In genomic region chr11:101162772-101163171, GRCm38 (mm10) we compare ENCODE assay signal across 10 mouse cellular contexts. TPM values are rescaled to one million over a fixed set of nuclear protein-coding genes. Genes with fewer than 3 reads are reported as not detected.
DNase-seq lines count a peak whose midpoint lies in the region; ATAC-seq and TF ChIP-seq lines count a peak whose summit lies in the region.
"Had no signal": no experiment of that assay in that cellular context is flagged by ENCODE, and none has a peak within 500 bp of the region (broad histone marks: within the 10 kb centered on the region; RNA-seq: fewer than 3 reads in every experiment).

No protein-coding gene starts in this region.

- intact Hi-C loops in gastrocnemius, adult 2 months (cut with DNase I), result no loop called here

- no peaks in the 10 kb centered on the region for H3K9me3 ChIP-seq in hindbrain, embryonic 16.5 days (ENCODE audit: control insufficient read depth, low read length)
- H3K9me3 ChIP-seq in hindbrain, embryonic 12.5 days (replicated peaks), result no peaks in the 10 kb centered on the region
- no peaks in the 10 kb centered on the region for H3K9me3 ChIP-seq in lung, embryonic 14.5 days (ENCODE audit: low read depth, low read length)
- H3K9me3 ChIP-seq in hindbrain, embryonic 13.5 days, result no peaks in the 10 kb centered on the region

- peaks cover 3% of the 10 kb centered on the region; the same call in 1 of the 2 replicates for H3K4me1 ChIP-seq in hindbrain, embryonic 16.5 days (ENCODE audit: control insufficient read depth, insufficient read depth, low read depth, low read length)
- H3K4me1 ChIP-seq in hindbrain, embryonic 12.5 days, result peaks cover 14% of the 10 kb centered on the region
- H3K4me1 ChIP-seq in lung, embryonic 14.5 days (ENCODE audit: insufficient read depth), result no peaks in the 10 kb centered on the region
- H3K4me1 ChIP-seq in hindbrain, embryonic 13.5 days (replicated peaks), result peaks cover 12% of the 10 kb centered on the region

- H3K4me3 ChIP-seq in hindbrain, embryonic 16.5 days (ENCODE audit: low read length), result no peak overlapping the region
- no peak overlapping the region for H3K4me3 ChIP-seq in hindbrain, embryonic 12.5 days
- peak overlapping the region; percentile 48 for H3K4me3 ChIP-seq in gastrocnemius, adult 2 months
- H3K4me3 ChIP-seq in lung, embryonic 14.5 days (ENCODE audit: low read depth, low read length), result no peak overlapping the region
- H3K4me3 ChIP-seq in hindbrain, embryonic 13.5 days, result no peak overlapping the region
- H3K4me3 ChIP-seq: megakaryocyte, embryonic 14.5 days had no signal

- no peak overlapping the region for H3K27ac ChIP-seq in hindbrain, embryonic 16.5 days (ENCODE audit: low read depth, low read length)
- no peak overlapping the region for H3K27ac ChIP-seq in hindbrain, embryonic 12.5 days
- H3K27ac ChIP-seq in gastrocnemius, adult 2 months, result peak overlapping the region; percentile 86
- no peak overlapping the region for H3K27ac ChIP-seq in lung, embryonic 14.5 days (ENCODE audit: low read depth)
- H3K27ac ChIP-seq in hindbrain, embryonic 13.5 days, result no peak overlapping the region

- H3K27me3 ChIP-seq in hindbrain, embryonic 16.5 days (replicated peaks; ENCODE audit: control insufficient read depth, insufficient read depth, low read length), result peaks cover 48% of the 10 kb centered on the region
- peaks cover 86% of the 10 kb centered on the region for H3K27me3 ChIP-seq in hindbrain, embryonic 12.5 days
- H3K27me3 ChIP-seq in lung, embryonic 14.5 days (ENCODE audit: insufficient read depth, low read length), result peaks cover 42% of the 10 kb centered on the region
- peaks cover 91% of the 10 kb centered on the region for H3K27me3 ChIP-seq in hindbrain, embryonic 13.5 days

- no peak overlapping the region for H3K4me2 ChIP-seq in hindbrain, embryonic 16.5 days (ENCODE audit: low read length)
- no peak overlapping the region for H3K4me2 ChIP-seq in hindbrain, embryonic 12.5 days (replicated peaks)
- H3K4me2 ChIP-seq in lung, embryonic 14.5 days, result no peak overlapping the region
- no peak overlapping the region for H3K4me2 ChIP-seq in hindbrain, embryonic 13.5 days

- ATAC-seq in hindbrain, embryonic 16.5 days, result peak; percentile 15; the same call in 1 of the 2 replicates
- ATAC-seq in hindbrain, embryonic 12.5 days (ENCODE audit: low FRiP score), result no peak
- ATAC-seq in lung, embryonic 14.5 days (ENCODE audit: insufficient read depth), result no peak
- no peak for ATAC-seq in hindbrain, embryonic 13.5 days (ENCODE audit: low FRiP score)

- peak; percentile 84 for DNase-seq in Muller cell, postnatal 12 days (ENCODE audit: inconsistent ontology term)
- peak; percentile 94 for DNase-seq in gastrocnemius, adult 2 months
- DNase-seq in lung, embryonic 14.5 days, result peak; percentile 46
- no peak for DNase-seq in thymus, postnatal 4 days
- no peak for DNase-seq in T-cell, adult 2 months (ENCODE audit: low spot score)

- no peak overlapping the region for H3K9ac ChIP-seq in hindbrain, embryonic 16.5 days (ENCODE audit: low read depth, low read length)
- no peak overlapping the region for H3K9ac ChIP-seq in hindbrain, embryonic 12.5 days
- H3K9ac ChIP-seq in lung, embryonic 14.5 days, result no peak overlapping the region
- H3K9ac ChIP-seq in hindbrain, embryonic 13.5 days, result no peak overlapping the region

- WGBS in hindbrain, embryonic 16.5 days, result 54% methylated on average over 5 of the region's 5 CpGs
- WGBS in hindbrain, embryonic 12.5 days, result 49% methylated on average over 5 of the region's 5 CpGs
- 63% methylated on average over 5 of the region's 5 CpGs for WGBS in lung, embryonic 14.5 days
- WGBS in hindbrain, embryonic 13.5 days, result 62% methylated on average over 5 of the region's 5 CpGs

- TF ChIP-seq CTCF in gastrocnemius, adult 2 months (IDR thresholded peaks at IDR 0.05), result no peak
- no peak for TF ChIP-seq CTCF in lung, embryonic 14.5 days (IDR thresholded peaks at IDR 0.05; ENCODE audit: low read depth)

- H3K36me3 ChIP-seq in hindbrain, embryonic 16.5 days (ENCODE audit: control insufficient read depth, insufficient read depth, low read length), result peaks cover 16% of the 10 kb centered on the region
- peaks cover 27% of the 10 kb centered on the region for H3K36me3 ChIP-seq in hindbrain, embryonic 12.5 days
- H3K36me3 ChIP-seq in lung, embryonic 14.5 days (ENCODE audit: insufficient read depth), result peaks cover 65% of the 10 kb centered on the region
- H3K36me3 ChIP-seq in hindbrain, embryonic 13.5 days, result peaks cover 68% of the 10 kb centered on the region

RNA-seq across cellular contexts. Expression of gene Tubg2, which starts 7.1 kb away (rescaled TPM):
- 56.9 and 60.3 TPM in 2 replicates for polyA plus RNA-seq in hindbrain, embryonic 16.5 days (2015; fragmentation: Nextera tagmentation; extraction: Ambion mirVana)
- 10.4 and 12.9 TPM in 2 replicates for polyA plus RNA-seq in hindbrain, embryonic 12.5 days (2016; fragmentation: Nextera tagmentation; extraction: Ambion mirVana)
- total RNA-seq in gastrocnemius, adult 2 months (2021), result 1 to 10 TPM; 2.4 to 3.6 TPM
- 2.7 and 4.1 TPM in 2 replicates for polyA plus RNA-seq in lung, embryonic 14.5 days (2014; fragmentation: Nextera tagmentation; extraction: Ambion mirVana)
- polyA plus RNA-seq in hindbrain, embryonic 13.5 days (2015; fragmentation: Nextera tagmentation; extraction: Ambion mirVana), result 34.6 and 38.2 TPM in 2 replicates

RNA-seq across cellular contexts. Expression of gene Cntnap1, which starts 7.6 kb away (rescaled TPM):
- 8.7 and 11.2 TPM in 2 replicates for polyA plus RNA-seq in hindbrain, embryonic 16.5 days (2015; fragmentation: Nextera tagmentation; extraction: Ambion mirVana)
- 0.97 and 1.2 TPM in 2 replicates for polyA plus RNA-seq in hindbrain, embryonic 12.5 days (2016; fragmentation: Nextera tagmentation; extraction: Ambion mirVana)
- 1 to 10 TPM; 1.2 to 1.6 TPM for total RNA-seq in gastrocnemius, adult 2 months (2021)
- 0.84 and 1.0 TPM in 2 replicates for polyA plus RNA-seq in lung, embryonic 14.5 days (2014; fragmentation: Nextera tagmentation; extraction: Ambion mirVana)
- 2.6 and 2.8 TPM in 2 replicates for polyA plus RNA-seq in hindbrain, embryonic 13.5 days (2015; fragmentation: Nextera tagmentation; extraction: Ambion mirVana)

RNA-seq across cellular contexts. Expression of gene Plekhh3, which starts 8.4 kb away (rescaled TPM):
- polyA plus RNA-seq in hindbrain, embryonic 16.5 days (2015; fragmentation: Nextera tagmentation; extraction: Ambion mirVana), result 9.3 and 9.5 TPM in 2 replicates
- polyA plus RNA-seq in hindbrain, embryonic 12.5 days (2016; fragmentation: Nextera tagmentation; extraction: Ambion mirVana), result 14.3 and 15.4 TPM in 2 replicates
- total RNA-seq in gastrocnemius, adult 2 months (2021), result 10 to 100 TPM; 20.7 to 35.3 TPM
- 15.9 and 18.0 TPM in 2 replicates for polyA plus RNA-seq in lung, embryonic 14.5 days (2014; fragmentation: Nextera tagmentation; extraction: Ambion mirVana)
- 8.7 and 10.2 TPM in 2 replicates for polyA plus RNA-seq in hindbrain, embryonic 13.5 days (2015; fragmentation: Nextera tagmentation; extraction: Ambion mirVana)

RNA-seq across cellular contexts. Expression of gene Ccr10, which starts 12.5 kb away (rescaled TPM):
- polyA plus RNA-seq in hindbrain, embryonic 16.5 days (2015; fragmentation: Nextera tagmentation; extraction: Ambion mirVana), result 0.32 and 0.60 TPM in 2 replicates
- polyA plus RNA-seq in hindbrain, embryonic 12.5 days (2016; fragmentation: Nextera tagmentation; extraction: Ambion mirVana), result 0.23 and 0.61 TPM in 2 replicates
- not detected for total RNA-seq in gastrocnemius, adult 2 months (2021)
- 0.11 TPM in 1 of 2 replicates, not detected in the other for polyA plus RNA-seq in lung, embryonic 14.5 days (2014; fragmentation: Nextera tagmentation; extraction: Ambion mirVana)
- polyA plus RNA-seq in hindbrain, embryonic 13.5 days (2015; fragmentation: Nextera tagmentation; extraction: Ambion mirVana), result 0.13 and 0.18 TPM in 2 replicates
- total RNA-seq: layer of hippocampus, postnatal 10 days had no signal

RNA-seq across cellular contexts. Expression of gene Tubg1, which starts 43.0 kb away (rescaled TPM):
- 79.6 and 80.2 TPM in 2 replicates for polyA plus RNA-seq in hindbrain, embryonic 16.5 days (2015; fragmentation: Nextera tagmentation; extraction: Ambion mirVana)
- 81.6 and 83.2 TPM in 2 replicates for polyA plus RNA-seq in hindbrain, embryonic 12.5 days (2016; fragmentation: Nextera tagmentation; extraction: Ambion mirVana)
- total RNA-seq in gastrocnemius, adult 2 months (2021), result 10 to 100 TPM; 22.0 to 30.2 TPM
- polyA plus RNA-seq in lung, embryonic 14.5 days (2014; fragmentation: Nextera tagmentation; extraction: Ambion mirVana), result 89.8 and 96.0 TPM in 2 replicates
- polyA plus RNA-seq in hindbrain, embryonic 13.5 days (2015; fragmentation: Nextera tagmentation; extraction: Ambion mirVana), result 79.6 and 84.0 TPM in 2 replicates

Comparison
In these comparisons a context has a peak if more than half of its experiments do, and no peak if none do; other contexts are left out.
1. DNase-seq: peak in Muller cell, postnatal 12 days (single experiment), gastrocnemius, adult 2 months (single experiment) and lung, embryonic 14.5 days (single experiment); none in thymus, postnatal 4 days (single experiment) and T-cell, adult 2 months (single experiment).